Mouse (Mus musculus): Measurements from ENCODE around the gene Ralgapb. TPM values are rescaled to one million over a fixed set of nuclear protein-coding genes. Genes with fewer than 3 reads are reported as not detected.
A peak's percentile ranks its signal among the peaks of the same experiment; 100 is the strongest.

Ralgapb gene
- total RNA-seq (2021): 10 to 100 TPM; 20.3 to 21.2 TPM
- long read RNA-seq, experiment 1, full-length matches to known transcripts: 1 of 7 reads
- long read RNA-seq, experiment 1, partial matches to known transcripts: 0 of 7 reads
- long read RNA-seq, experiment 1, other reads (novel, unspliced or antisense): 6 of 7 reads
- long read RNA-seq, experiment 2, full-length matches to known transcripts: 2 of 5 reads
- long read RNA-seq, experiment 2, partial matches to known transcripts: 0 of 5 reads
- long read RNA-seq, experiment 2, other reads (novel, unspliced or antisense): 3 of 5 reads

DNA sequence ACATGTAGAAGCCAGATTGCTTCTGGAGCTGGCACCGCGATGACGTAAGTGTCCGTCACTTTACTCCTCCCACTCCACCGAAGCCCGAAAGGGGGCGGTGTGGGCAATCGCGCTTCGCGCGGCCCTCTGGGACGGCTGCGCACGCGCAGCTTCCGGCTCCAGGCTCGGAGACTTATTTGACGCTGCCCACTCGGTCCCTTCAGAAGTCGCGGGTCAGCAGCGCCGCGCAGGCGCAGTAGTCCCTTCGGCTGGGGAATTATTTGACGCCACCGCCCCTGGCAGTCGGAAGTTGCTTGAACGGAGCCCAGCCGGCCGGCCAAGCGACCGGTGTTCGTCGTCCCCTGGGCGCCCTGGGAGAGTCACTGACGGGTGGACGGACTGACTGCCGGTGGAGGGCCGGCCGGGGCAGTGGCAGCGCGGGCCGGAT, at the start of gene Ralgapb:
Gene Ralgapb, plus strand, starts transcription at position 254 of the 427 bp plus-strand sequence.
- DNase-seq: peak; percentile 97
- intact Hi-C loops (cut with DNase I; ENCODE audit: low total_unique reads): no loop called here

DNA sequence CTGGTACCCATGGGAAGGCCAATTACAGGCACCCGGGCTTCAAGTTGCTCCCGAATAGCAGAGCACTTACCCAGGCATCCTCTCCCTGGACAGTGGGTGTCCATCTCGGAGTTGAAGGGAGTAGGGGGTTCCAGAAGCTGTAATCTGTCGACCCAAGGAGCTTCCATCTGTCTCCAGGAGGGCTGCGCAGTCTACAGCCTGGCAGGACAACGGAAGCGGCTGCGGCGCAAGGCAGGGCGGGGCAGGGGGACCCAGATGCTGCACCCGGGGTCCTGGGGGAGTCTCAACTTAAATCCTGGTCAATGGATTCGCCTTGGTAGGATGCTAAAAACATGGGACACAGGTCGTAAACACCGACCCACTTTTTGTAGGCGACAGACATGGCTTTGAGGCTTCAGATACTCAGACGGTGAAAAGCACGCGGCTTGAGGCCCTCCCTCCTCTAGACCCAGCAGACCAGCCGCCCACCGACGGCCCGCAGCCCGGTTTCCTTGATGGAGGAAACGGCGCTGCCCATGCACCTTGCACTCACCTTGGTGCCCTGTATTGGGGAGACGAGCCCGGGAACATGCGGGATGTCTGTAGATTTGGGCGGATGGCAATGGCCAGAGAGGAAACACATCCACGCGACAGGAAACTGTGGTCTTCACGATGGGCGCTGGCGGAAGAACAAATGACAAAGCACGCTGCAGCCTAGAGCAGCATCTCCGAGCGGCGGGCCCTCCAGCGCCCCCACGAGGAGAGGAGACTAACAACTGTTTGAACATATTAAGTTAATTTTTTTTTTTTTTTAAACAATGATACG, 48.6 kb upstream of the Ralgapb start:
- intact Hi-C loops (cut with DNase I; ENCODE audit: low total_unique reads): no loop called here
- DNase-seq: peak; percentile 86

DNA sequence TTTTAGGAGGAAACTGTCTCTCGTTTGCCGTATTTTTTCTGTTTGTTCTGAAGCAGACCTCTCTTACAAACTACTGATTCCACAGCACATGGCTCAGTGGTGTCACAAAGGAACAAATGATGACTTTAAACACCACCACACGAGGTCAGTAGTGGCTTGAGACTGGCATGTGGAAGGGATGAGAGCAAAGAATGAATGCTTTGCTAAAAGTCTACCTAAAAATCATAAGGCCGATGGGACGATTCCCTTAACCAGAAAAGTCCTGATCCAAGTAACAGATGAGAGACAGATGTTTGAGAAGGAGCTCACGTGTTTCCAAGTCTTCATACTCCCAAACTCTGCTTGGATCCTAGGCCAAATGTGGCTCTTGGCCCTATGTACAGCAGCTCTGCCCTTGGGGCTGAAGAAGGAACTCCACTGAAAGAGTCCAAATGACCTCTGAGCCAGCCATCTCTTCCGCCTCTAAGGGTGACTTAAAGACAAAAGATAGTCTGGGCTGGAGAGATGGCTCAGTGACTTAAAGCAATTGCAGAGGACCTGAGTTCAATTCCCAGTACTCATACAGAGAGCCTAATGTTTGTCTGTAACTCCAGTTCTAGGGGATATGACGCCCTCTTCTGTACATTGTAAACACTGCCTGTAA, 47.8 kb upstream of the Ralgapb start:
- no peak for DNase-seq
- intact Hi-C loops (cut with DNase I; ENCODE audit: low total_unique reads): no loop called here

DNA sequence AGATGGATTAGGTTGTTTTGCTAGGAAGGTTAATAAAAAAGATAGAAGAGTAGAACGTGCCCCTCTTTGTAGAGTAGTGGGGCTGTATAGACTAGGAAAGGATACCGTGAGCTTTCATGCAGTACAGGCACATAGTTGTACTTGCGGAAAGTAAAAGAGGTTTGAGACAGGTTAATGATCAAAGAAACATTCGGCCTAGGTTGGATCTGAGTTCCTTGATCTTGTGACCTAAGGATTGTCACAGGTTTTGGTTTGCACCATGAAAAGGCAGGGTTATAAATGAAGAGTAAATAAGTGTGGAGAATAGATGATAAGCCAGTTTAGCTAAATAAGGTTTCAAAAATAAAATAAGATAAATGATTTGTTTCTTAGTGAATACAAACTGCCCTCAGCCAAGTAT, 45.5 kb upstream of the Ralgapb start:
- intact Hi-C loops (cut with DNase I; ENCODE audit: low total_unique reads): no loop called here
- no peak for DNase-seq

DNA sequence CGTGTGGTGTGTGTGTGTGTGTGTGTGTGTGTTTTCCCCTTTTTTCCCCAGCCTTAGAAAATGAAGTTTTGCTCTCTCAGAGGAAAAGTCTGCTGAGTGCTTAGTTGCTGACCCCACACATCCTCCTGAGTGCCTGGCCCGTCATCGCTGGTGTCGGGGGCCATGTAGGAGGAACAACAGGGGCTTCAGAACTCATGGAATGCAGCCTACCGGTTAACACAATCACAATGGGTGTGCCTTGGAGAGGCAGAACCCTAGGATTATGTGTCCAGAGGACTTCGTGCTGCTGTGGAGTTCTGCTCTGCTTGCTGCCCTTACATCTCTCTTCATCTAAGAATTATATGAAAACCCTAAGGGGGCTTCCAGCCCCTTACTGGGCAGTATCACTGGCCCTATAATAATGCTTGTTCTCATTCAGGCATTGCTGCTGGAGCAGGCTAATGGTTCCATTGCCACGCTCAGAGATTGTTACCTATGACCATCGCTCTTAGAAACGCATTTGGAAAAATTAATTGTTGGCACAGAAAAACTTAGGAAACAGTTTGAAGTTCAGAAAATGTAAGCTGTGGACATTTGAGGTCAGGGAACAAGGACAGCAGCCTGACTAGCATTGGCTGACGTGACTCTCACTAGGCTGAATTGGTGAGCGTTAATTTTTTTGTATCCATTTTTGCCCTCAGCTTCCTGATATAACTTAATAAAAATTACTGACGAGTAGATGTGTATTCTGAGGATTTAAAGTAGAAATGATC, 44.4 kb upstream of the Ralgapb start:
- intact Hi-C loops (cut with DNase I; ENCODE audit: low total_unique reads): no loop called here
- no peak for DNase-seq

DNA sequence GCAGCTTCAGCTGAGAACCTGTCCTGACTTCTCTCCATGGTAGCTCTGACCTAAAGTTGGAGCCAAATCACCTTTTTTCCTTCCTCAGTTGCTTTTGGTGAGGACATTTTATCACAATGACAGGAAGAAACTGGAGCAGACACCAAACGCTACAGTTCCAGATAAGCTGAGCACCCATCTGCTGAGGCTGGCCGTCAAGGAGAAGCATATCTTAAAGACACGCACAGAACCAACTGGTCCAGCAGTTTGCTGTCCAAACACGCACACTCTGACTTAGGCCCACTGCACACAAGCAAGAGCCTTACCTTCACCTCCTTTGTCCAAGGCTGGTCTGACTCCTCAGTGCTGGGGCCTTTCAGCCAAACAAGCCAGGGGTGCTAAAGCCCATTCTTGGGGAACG, 42.0 kb upstream of the Ralgapb start:
- DNase-seq: no peak
- intact Hi-C loops (cut with DNase I; ENCODE audit: low total_unique reads): no loop called here

DNA sequence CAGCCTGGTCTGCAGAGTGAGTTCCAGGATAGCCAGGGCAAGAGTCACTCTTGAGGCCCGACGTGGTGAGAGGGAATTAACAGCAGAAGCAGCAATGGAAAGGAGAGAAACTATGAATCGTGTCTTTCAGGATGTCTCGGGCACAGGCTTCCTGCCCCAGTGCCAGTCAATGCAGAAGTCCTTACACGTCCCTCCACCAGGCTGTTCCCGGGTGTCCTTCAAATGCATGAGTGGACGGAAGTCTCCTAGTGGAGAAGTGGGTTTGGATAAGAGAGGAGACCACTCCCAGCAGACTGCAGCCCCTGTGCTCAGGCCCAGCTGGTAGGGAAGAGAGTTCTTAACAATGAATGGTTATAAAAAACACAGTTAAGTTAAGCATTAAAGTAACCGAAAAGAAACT, 41.3 kb upstream of the Ralgapb start:
- intact Hi-C loops (cut with DNase I; ENCODE audit: low total_unique reads): no loop called here

DNA sequence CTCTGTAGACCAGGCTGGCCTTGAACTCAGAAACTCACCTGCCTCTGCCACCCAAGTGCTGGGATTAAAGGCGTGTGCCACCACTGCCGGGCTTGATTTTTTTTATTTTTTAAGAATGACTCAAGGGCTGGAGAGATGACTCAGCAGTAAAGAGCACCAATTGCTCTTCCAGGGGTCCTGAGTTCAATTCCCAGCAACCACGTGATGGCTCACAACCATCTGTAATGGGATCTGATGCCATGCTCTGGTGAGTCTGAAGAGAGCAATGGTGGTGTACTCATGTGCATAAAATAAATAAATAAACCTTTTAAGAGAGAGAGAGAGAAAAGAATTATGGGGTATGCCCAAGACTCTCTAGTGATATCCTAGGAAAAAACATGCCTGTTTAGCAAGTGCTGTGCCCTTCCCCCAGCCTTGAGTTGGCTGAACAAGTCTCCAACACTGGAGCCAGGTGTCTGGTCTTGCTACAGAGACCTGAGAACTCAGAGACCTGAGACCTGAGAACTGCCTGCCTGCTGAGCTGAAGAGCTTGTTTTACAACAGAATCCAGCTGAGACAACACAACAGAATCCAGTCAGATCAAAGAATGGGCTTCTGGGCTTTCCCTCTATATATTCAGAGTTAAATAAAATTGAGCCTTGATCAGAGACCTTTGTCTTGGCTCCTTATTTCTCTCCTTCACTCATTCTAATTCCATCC, 40.0 kb upstream of the Ralgapb start:
- no peak for DNase-seq
- intact Hi-C loops (cut with DNase I; ENCODE audit: low total_unique reads): no loop called here

More for the DNA sequence above, 41.3 kb upstream of the Ralgapb start:
- DNase-seq: no peak

DNA sequence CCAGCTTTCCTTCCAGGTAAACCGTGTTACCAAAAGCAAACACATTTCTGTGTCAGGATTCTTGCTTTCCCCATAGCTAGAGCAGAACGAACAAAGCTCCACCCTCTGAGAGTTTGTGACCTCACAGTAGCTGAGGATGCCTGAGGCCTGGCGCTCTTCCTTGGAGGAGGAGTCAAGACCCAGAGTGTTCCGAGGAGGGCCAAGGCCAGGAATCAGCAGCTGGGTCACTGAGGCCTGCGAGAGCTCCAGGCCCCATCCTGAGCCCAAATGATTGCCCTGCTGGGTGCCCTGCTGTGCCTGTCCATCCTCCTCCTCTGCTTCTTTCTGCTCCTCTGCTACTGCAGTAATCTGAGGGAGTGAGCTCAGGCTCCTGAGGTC, 39.5 kb upstream of the Ralgapb start:
- no peak for DNase-seq
- intact Hi-C loops (cut with DNase I; ENCODE audit: low total_unique reads): no loop called here

DNA sequence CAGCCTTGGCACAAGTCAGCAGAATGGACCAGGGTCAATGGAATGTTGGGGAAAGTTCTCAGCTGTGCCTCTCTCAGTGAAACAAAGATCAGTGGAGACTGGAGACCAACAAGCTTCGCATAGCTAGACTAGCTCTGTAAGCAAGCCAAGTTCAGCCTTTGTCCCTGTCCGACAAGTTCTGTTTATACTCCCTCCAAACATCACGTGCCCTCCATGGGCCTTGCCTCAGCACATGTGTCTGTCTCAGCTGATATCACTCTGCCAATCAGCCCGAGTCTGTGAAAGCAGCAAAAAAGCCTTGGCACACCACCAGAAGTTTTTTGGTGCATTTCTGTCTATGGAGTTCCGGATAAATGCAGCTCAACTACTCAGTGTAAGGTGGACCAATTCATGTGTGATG, 36.6 kb upstream of the Ralgapb start:
- no peak for DNase-seq
- intact Hi-C loops (cut with DNase I; ENCODE audit: low total_unique reads): no loop called here

DNA sequence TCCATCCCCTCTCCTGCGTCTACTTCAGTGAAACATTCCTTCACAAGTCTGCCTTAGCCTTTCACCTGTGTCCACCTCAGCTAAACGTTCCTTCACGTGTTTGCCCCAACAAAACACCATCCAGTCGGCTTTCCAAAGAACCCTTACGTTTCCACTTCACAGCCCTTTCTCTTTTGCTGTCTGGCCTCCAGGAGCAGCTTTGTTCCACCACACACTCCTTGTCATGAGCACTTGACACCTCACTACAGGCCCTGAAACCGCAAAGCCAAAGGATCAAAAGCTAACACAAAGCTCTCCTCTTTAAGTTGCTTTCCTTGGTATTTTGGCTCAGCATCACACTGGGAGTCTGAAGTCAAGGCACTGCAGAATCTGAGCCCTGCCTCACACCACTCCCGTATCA, 36.1 kb upstream of the Ralgapb start:
- intact Hi-C loops (cut with DNase I; ENCODE audit: low total_unique reads): no loop called here

DNA sequence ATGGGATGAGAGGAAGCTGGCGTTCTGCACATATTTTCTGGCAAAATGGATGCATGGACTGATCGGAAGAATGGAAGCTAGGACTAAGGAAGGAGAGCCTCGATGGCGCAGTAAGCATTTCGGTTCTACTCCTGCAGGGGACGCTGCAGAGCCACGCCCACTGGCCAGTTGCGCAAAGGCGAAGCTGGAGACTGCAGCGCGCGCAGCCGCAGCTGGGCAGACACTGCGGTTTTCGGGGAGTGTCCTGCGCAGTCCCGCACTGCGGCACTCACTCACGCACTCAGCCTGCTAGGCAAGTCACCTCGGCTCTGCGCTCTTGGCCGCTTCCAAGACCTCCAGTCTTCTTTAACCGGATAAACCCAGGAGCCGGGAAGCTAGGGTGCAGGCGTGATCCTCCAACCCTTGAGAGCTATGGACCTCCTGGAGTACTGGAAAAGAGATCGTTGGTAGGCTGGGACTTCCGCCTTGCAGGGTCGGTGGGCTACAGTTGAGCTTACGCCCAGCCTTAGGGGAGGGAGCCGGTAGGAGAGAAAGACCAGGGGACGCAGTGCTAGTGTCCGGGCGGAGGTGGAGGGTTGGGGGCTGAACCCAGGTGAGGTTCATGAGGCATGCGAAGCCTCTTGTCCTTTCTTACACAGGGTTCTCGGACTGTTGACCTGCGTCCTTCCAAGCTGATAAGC, 34.1 kb upstream of the Ralgapb start, which contains the start of gene Snhg11:
Gene Snhg11, plus strand, starts transcription at position 196 of the 680 bp plus-strand sequence.
- DNase-seq: no peak
- intact Hi-C loops (cut with DNase I; ENCODE audit: low total_unique reads): no loop called here

More for the DNA sequence above, 36.1 kb upstream of the Ralgapb start:
- DNase-seq: no peak

DNA sequence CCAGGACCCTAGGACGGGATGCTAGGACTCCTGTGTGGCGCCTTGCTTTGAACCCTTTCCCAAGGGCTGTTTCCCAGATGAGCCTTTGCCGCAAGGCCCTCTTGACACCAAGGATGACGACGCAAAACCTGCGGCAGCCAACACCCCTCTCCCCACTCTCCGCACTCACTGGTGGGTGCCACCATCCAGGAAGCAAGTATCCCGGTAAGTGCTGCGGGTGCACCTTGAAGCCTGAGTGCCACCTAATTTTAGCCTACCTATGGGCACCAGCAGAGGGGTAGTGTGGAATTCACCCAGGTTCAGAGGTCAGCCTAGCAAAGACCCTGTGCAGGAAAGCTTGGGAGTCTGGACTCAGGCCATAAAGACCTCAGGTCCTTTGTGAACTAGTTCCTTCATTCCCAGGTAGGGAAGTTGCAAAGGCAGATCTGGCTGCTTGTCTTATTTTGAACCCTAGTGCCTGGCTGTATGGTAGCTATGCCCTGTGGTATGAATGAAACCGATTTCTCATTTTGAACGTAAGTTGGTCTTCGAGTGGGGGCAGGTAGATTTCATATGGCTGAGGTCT, 33.4 kb upstream of the Ralgapb start:
- intact Hi-C loops (cut with DNase I; ENCODE audit: low total_unique reads): no loop called here
- no peak for DNase-seq

DNA sequence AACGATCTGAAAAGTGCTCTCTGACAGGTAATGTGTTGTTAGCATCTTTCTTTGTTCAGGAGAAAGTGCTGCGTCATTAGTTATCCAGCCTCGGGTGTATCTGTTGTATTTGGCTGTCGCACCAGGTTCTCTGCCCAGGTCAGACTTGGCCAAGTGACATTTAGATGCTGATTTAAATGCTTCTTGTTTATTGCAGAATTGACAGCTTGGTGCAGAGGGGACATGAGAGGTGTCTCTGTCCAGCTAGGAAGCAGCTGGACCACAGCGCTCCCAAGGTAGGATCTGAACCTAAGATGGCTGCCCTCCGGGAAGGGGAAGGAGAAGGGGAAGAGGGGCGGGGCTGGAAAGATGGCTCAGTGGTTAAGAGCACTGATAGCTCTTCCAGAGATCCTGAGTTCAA, 32.9 kb upstream of the Ralgapb start:
- intact Hi-C loops (cut with DNase I; ENCODE audit: low total_unique reads): no loop called here
- no peak for DNase-seq

DNA sequence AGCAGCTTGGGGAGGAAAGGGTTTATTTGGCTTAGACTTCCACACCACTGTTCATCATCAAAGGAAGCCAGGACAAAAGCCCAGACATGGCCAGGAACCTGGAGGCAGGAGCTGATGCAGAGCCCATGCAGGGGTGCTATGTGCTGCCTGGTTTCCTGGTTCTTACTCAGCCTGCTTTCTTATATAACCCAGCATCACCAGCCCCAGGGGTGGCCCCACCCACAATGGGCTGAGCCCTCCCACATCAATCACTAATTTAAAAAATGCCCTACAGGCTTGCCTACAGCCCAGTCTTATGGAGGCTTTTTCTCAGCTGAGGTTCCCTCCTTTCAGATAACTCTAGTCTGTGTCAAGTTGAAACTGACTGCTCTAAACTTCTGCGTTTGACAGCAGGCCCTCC, 31.8 kb upstream of the Ralgapb start:
- intact Hi-C loops (cut with DNase I; ENCODE audit: low total_unique reads): no loop called here
- no peak for DNase-seq

DNA sequence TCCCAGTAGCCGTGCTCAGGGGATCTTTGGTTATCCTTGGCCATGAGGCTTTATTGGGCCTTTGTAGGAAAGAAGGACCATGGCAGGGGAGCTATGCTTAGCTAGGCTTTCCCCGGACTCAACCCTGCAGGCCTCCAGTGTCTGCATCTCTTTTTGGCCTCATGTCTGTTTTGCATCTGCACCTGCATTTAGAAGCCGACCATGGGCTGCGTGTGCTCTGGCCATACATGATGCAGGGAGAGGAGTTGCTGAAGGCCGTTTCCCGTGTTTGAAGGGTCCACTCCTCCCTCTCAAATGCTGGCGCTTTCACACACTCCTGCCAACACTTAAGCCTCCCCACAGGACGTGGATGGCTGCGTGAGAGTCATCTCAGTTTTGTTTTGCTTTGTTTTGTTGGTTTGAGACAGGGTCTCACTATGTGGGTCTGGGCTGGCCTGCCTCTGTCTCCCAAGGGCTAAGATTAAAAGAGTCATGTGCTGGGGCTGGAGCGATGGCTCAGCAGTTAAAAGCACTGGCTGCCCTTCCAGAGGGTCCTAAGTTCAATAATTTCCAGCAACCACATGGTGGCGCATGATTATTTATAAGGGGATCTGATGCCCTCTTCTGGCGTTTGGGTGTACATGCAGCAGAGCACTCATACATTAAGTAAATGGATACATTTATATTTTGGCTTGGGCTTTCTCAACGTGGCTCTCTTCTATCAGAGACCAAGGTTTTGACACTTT, 30.1 kb upstream of the Ralgapb start:
- intact Hi-C loops (cut with DNase I; ENCODE audit: low total_unique reads): no loop called here
- DNase-seq: peak; percentile 37

DNA sequence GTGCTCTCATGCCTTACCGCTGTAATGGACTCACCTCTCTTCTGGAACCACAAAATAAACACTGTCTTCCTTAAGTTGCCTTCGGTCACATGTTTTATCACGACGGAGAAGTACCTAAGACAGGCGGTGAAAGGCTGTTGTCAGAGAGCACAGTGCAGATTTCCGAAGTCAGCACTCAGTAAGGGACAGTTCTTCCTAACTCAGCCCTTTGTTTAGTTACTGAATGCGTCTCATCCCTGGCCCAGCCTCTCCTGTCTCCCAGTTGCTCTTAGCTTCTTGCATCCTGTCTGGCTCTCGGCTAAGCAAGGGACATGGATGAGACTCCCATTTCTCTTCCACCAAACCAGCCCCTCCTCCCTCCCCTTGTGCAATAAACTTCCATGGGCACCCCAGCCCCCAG, 23.6 kb upstream of the Ralgapb start:
- intact Hi-C loops (cut with DNase I; ENCODE audit: low total_unique reads): no loop called here
- DNase-seq: no peak

DNA sequence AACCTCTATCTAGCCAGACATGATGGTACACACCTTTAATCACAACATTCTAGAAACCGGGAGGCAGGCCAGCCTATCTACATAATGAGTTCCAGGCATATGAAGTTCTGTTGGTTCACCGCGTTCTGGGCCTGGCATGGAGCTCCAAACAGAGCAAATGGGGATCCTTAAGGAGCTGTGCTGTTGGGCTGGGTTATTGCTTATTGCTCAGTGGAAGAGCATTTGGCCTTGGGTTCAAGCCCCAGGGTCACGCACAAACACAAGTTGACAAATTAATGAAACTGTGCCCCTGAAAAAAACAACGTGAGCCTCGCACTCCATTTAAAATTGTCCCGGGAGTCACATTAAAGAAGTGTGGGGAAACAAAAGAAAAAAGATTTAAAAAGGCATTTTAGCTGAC, 20.2 kb upstream of the Ralgapb start:
- no peak for DNase-seq
- intact Hi-C loops (cut with DNase I; ENCODE audit: low total_unique reads): no loop called here

Measured in gastrocnemius, postnatal 14 days (tissue).